Mouse (Mus musculus): ENCODE results near the gene Cyp2a4. TPM values are rescaled to one million over a fixed set of nuclear protein-coding genes. Genes with fewer than 3 reads are reported as not detected.
"Not testable (repeated sequence)": the region's sequence is repeated elsewhere in the genome, so short reads cannot be mapped to it uniquely, and the experiment has no call there.

Gene Cyp2a4
- total RNA-seq (2022) = not detected

GRCm38 (mm10) chr7:26306926-26307325 lies at the start of gene Cyp2a4:
Gene Cyp2a4 (plus strand): TSS chr7:26307169.
- DNase-seq (ENCODE audit: low spot score in 2 of 2) = not testable (repeated sequence)

- not testable (repeated sequence) for DNase-seq (ENCODE audit: low spot score in 2 of 2)
Measured at GRCm38 (mm10) chr7:26260034-26260433, 46.9 kb upstream of the Cyp2a4 start, which contains the start of gene Vmn1r184. Gene Vmn1r184 (plus strand): TSS chr7:26260334.

- not testable (repeated sequence) for DNase-seq (ENCODE audit: low spot score in 2 of 2)
Measured at GRCm38 (mm10) chr7:26303429-26304166, 3.4 kb upstream of the Cyp2a4 start.

- DNase-seq (ENCODE audit: low spot score in 2 of 2) = not testable (repeated sequence)
Measured at GRCm38 (mm10) chr7:26311786-26312185, 4.8 kb downstream of the Cyp2a4 start.

GRCm38 (mm10) chr7:26315194-26315593 lies 8.2 kb downstream of the Cyp2a4 start:
- not testable (repeated sequence) for DNase-seq (ENCODE audit: low spot score in 2 of 2)

- DNase-seq (ENCODE audit: low spot score in 2 of 2) = not testable (repeated sequence)
Measured at GRCm38 (mm10) chr7:26315809-26316208, 8.8 kb downstream of the Cyp2a4 start.

GRCm38 (mm10) chr7:26320361-26320760 lies 13.4 kb downstream of the Cyp2a4 start:
- DNase-seq (ENCODE audit: low spot score in 2 of 2) = not testable (repeated sequence)

- DNase-seq (ENCODE audit: low spot score in 2 of 2) = not testable (repeated sequence)
Measured at GRCm38 (mm10) chr7:26350177-26350576, 43.2 kb downstream of the Cyp2a4 start.

- DNase-seq (ENCODE audit: low spot score in 2 of 2) = not testable (repeated sequence)
Measured at GRCm38 (mm10) chr7:26352258-26352657, 45.3 kb downstream of the Cyp2a4 start.

GRCm38 (mm10) chr7:26356719-26357118 lies 49.8 kb downstream of the Cyp2a4 start:
- not testable (repeated sequence) for DNase-seq (ENCODE audit: low spot score in 2 of 2)

Other genes starting within 250 kb of the Cyp2a4 start
- gene Cyp2b13, start 245.7 kb upstream of the Cyp2a4 start, total RNA-seq (2022) = not detected
- not detected for gene Cyp2b9, start 133.8 kb upstream of the Cyp2a4 start, total RNA-seq (2022)
- gene Vmn1r184, start 46.8 kb upstream of the Cyp2a4 start, total RNA-seq (2022) = not detected
- gene Nlrp9c, start 96.5 kb downstream of the Cyp2a4 start, total RNA-seq (2022) = not detected
- not detected for gene Nlrp4a, start 127.9 kb downstream of the Cyp2a4 start, total RNA-seq (2022)
- not detected for gene Nlrp9a, start 227.9 kb downstream of the Cyp2a4 start, total RNA-seq (2022)